Mouse (Mus musculus) lung, embryonic 15.5 days (tissue): ENCODE data around the gene Ugt1a2. TPM values are rescaled to one million over a fixed set of nuclear protein-coding genes. Genes with fewer than 3 reads are reported as not detected.

Experiments used
- ATAC-seq: fragments of 200-750 bp; cut with Nextera tagmentation; 2 replicates; pipeline ENCODE4 v1.8.0; 2017; ENCODE audit warnings: moderate number of reproducible peaks, borderline replicate concordance; ENCODE audit not compliant: low FRiP score, low TSS enrichment; ENCODE audit errors: extremely low read depth
- H3K27ac ChIP-seq: fragments of 300-500 bp; sonication (generic); 2 replicates; pipeline ENCODE4 v1.5.1; 2015; ENCODE audit warnings: moderate library complexity, mild to moderate bottlenecking, inconsistent platforms
- H3K27me3 ChIP-seq: fragments of 300-500 bp; sonication (generic); 2 replicates; pipeline ENCODE4 v1.6.1; 2015; ENCODE audit warnings: inconsistent platforms
- H3K36me3 ChIP-seq: fragments of 300-500 bp; sonication (generic); 2 replicates; pipeline ENCODE4 v1.6.1; 2015; ENCODE audit warnings: inconsistent platforms
- H3K4me1 ChIP-seq: fragments of 300-500 bp; sonication (generic); 2 replicates; pipeline ENCODE4 v1.6.1; 2015; ENCODE audit warnings: inconsistent platforms
- H3K4me2 ChIP-seq: fragments of 300-500 bp; sonication (generic); 2 replicates; pipeline ENCODE4 v1.6.1; 2015; ENCODE audit warnings: inconsistent platforms, mild to moderate bottlenecking, moderate library complexity
- H3K4me3 ChIP-seq: fragments of 300-500 bp; sonication (generic); 2 replicates; pipeline ENCODE4 v1.5.1; 2015; ENCODE audit warnings: mild to moderate bottlenecking, inconsistent platforms
- H3K9ac ChIP-seq: fragments of 300-500 bp; sonication (generic); 2 replicates; pipeline ENCODE4 v1.6.1; 2015; ENCODE audit warnings: inconsistent platforms
- H3K9me3 ChIP-seq: fragments of 300-500 bp; sonication (generic); 2 replicates; pipeline ENCODE4 v1.6.1; 2016; ENCODE audit warnings: inconsistent platforms
- WGBS: fragments of 180-500 bp; shearing (Covaris S2); methylation state at CpG from one replicate; pipeline ENCODE4 v1.1.7; 2015; 5-methylcytosine and 5-hydroxymethylcytosine counted together
- polyA plus RNA-seq: library from polyadenylated mRNA; unstranded; fragments of >200 nt; fragmentation: Nextera tagmentation; extraction: Ambion mirVana; gene quantifications from 2 replicates; pipeline ENCODE4 v1.2.1, GENCODE M21; 2015

Gene Ugt1a2
- polyA plus RNA-seq, 1 experiment from 2014 or later, result 0.22 TPM

DNA sequence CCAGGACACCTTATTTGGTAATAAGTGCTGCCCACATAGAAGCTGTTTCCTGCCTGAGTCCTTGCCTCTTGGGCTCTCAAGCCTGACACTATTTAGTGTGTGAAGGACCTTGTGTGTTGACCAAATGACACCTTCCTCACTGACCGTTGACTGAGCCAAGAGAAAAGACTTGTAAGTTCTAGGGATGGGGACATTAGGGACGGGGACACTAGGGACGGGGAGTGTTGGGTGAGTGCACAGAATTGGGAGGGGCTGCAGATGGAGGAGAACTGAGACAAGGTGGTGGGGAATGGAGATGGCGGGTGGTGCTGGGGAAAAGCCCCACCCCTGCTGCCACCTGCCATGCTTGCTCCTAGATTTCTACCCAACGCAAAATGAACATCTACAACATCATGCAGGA lies 29.6 kb downstream of the Ugt1a2 start:
- no peak for ATAC-seq
- WGBS, result 77% methylated on average over 5 of the region's 5 CpGs
- Histone ChIP-seq H3K36me3 (no peaks in the 10 kb centered on the region), H3K9ac (no peak overlapping the region), H3K9me3 (peaks cover 41% of the 10 kb centered on the region; the same call in 1 of the 2 replicates), H3K4me3 (no peak overlapping the region), H3K4me1 (no peaks in the 10 kb centered on the region), H3K27me3 (no peaks in the 10 kb centered on the region), H3K27ac (no peak overlapping the region), H3K4me2 (no peak overlapping the region)

DNA sequence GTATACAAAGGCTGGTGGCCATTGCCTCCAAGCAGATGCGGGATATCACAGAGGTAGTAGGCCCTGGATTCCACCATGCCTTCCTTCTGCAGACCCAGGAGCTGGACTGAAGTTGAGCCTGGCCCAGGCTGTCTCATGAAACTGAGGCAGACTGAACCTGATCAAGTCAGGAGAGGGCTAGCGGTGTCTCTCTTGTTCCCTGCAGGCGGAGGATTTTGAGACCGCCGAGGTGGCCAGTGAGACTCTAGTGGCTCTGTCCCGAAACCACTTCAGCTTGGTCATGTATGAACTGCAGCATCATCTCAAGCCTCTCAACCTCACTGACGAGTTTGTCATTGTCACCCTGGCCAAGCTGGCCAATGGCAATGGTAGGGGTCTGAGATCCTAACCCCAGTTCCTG lies 30.0 kb downstream of the Ugt1a2 start:
- Histone ChIP-seq H3K9me3 (peaks cover 43% of the 10 kb centered on the region; the same call in 1 of the 2 replicates), H3K27ac (no peak overlapping the region), H3K4me3 (no peak overlapping the region), H3K9ac (no peak overlapping the region), H3K4me2 (no peak overlapping the region), H3K36me3 (no peaks in the 10 kb centered on the region), H3K27me3 (no peaks in the 10 kb centered on the region), H3K4me1 (no peaks in the 10 kb centered on the region)
- 68% methylated on average over 7 of the region's 7 CpGs for WGBS
- no peak for ATAC-seq

DNA sequence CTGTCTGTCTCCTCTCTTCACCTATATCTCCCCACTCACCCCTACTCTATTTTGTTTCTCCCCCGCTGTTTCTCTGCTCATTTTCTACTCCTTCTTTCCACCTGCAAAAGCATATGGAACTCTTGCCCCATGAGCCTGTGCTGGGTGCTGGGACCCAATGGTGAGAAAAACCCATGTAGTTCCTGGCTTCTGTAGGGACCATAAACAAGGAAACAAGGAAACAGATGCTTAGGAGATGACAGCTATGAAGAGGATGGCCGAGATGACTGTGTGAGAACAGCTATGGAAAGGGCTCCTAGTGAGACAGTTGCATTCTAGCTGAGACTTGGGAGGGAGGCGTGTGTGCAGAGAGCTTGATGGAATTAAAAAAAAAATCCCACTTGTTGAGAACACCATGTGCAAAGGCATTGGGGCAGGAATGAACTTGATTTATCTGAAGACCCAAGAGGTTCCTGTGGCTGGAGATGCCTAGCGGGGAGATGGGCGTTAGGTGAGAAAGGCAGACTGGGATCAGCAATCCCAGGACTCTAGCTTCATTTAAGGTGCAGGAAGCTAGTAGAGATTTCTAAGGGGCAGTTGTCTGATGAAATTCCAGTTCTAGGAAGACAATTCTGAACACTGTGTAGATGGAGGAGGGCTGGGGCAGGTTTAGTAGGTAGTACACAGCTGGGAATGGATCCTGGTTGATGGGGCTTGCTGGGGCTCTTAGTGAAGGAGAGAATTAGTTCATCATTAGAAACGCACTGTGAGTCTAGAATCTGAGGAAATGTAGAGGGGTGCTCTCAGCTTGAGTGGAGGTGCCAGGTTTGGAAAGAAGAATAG lies 30.8 kb downstream of the Ugt1a2 start:
- no peaks in the 10 kb centered on the region for H3K4me1 ChIP-seq
- H3K4me2 ChIP-seq, result no peak overlapping the region
- no peak overlapping the region for H3K4me3 ChIP-seq
- peaks cover 42% of the 10 kb centered on the region; the same call in 1 of the 2 replicates for H3K9me3 ChIP-seq
- ATAC-seq, result no peak
- WGBS, result 70% methylated on average over 6 of the region's 6 CpGs
- H3K36me3 ChIP-seq, result no peaks in the 10 kb centered on the region
- no peaks in the 10 kb centered on the region for H3K27me3 ChIP-seq
- H3K9ac ChIP-seq, result no peak overlapping the region
- H3K27ac ChIP-seq, result no peak overlapping the region

DNA sequence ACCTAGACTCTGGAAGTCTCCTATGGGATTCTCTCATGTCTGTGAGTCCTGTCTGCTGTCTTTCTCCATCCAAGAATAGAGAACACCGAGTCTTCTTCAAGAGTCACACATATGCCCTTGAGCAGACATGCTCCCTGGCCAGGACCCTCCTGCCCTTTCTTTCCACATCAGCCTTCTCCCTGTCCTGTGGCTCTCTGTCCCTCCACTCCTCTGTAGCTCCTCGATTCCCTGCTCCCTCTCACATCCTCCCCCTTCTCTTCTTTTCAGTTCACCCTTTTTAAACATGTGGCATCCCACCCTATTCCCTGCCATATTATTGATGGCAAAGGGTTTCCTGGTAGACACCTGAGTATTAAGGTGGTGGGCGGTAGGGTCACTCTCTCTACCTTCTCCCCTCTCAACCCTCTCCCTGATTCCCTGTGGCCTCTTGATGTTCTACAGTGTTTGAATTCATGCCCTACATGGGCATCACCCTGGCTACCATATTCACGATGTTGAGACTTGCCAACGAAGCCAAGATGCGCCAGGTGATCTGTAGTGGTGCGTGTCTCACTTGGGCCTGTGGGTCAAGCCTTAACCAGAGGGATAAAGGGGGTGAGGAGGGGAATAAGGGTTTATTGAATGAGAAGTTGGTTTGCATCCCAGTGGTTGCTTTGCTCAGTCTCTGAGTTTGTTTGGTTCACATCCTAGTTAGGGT lies 31.6 kb downstream of the Ugt1a2 start:
- Histone ChIP-seq H3K36me3 (no peaks in the 10 kb centered on the region), H3K9ac (no peak overlapping the region), H3K4me1 (no peaks in the 10 kb centered on the region), H3K9me3 (peaks cover 34% of the 10 kb centered on the region; the same call in 1 of the 2 replicates), H3K27me3 (no peaks in the 10 kb centered on the region), H3K4me2 (no peak overlapping the region), H3K27ac (no peak overlapping the region), H3K4me3 (no peak overlapping the region)
- ATAC-seq, result no peak
- WGBS, result 64% methylated on average over 7 of the region's 7 CpGs

DNA sequence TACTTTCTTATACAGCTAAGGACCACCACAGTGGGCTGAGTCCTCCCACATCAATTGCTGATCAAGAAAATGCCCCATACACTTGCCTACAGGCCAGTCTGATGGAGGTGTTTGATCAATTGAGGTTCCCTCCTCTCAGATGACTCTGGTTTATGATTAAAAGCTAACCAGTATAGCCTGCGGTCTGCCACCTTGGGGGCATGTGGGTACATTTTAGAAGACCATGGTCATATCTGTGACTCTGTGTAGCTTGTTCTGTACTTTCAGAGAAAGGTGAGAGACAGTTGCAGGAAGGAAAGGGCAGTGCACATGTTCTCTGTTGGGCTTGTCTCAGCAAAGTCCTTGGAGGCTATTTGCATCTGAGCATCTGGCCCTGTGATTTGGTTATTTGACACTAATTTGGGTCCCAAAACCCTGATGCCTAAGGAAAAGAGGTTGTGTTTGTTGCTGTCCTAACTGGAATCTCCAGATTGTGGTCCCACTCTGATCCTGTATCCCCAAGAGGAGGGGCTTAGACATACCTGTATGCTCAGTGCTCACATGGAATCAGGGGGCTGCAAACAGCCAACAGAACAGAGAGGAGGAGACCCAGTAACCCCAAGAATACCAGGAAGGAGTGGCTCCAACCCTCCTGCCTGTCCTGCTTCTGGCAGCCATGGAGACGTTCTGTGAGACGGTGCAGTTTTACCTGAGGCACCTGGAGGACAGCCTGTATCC lies 32.4 kb downstream of the Ugt1a2 start:
- Histone ChIP-seq H3K4me2 (no peak overlapping the region), H3K4me3 (no peak overlapping the region)
- WGBS, result 50% methylated on average over 3 of the region's 3 CpGs

DNA sequence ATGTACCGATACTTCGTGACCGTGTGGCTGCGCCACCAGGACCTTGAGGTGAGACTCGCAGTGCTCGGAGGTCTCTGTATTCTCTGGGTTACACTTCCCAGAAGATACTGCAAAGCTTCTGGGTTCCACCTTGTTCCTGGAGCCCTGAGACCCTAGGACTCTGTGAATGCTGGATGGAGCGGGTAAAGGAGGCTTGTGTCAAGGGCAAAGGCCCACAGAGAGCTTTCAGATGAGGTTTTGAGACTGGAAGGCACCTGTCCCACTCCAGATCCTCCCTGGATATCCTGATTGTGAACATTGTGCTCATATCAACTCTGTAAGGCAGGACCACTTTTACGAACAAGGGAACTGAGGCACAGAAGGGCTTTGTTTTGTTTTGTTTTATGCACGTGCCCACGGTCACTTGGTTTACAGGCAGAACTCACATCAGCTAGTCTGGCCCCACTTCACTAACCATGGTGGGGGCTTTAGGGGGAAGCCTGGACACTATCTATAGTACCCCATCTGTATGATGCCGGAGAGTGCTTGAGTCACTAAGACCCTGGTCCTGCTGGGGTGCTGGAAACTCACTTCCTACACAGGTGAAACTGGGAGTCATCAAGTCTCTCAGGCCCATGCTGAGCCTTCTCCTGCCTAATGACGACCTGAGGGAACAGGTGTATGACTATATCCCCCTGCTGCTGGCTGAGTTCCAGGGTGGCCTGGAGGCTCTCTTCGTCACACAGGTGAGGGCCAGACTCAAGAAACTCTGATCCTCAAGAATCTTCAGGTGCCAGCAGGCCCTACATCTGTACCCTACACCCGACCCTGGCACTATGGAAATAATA lies 33.2 kb downstream of the Ugt1a2 start:
- Histone ChIP-seq H3K9ac (no peak overlapping the region), H3K4me1 (no peaks in the 10 kb centered on the region)
- 64% methylated on average over 14 of the region's 14 CpGs for WGBS

More for the DNA sequence above, 32.4 kb downstream of the Ugt1a2 start:
- Histone ChIP-seq H3K9me3 (peaks cover 27% of the 10 kb centered on the region; the same call in 1 of the 2 replicates), H3K27me3 (no peaks in the 10 kb centered on the region), H3K36me3 (no peaks in the 10 kb centered on the region), H3K9ac (no peak overlapping the region), H3K4me1 (no peaks in the 10 kb centered on the region), H3K27ac (no peak overlapping the region)
- ATAC-seq, result no peak

DNA sequence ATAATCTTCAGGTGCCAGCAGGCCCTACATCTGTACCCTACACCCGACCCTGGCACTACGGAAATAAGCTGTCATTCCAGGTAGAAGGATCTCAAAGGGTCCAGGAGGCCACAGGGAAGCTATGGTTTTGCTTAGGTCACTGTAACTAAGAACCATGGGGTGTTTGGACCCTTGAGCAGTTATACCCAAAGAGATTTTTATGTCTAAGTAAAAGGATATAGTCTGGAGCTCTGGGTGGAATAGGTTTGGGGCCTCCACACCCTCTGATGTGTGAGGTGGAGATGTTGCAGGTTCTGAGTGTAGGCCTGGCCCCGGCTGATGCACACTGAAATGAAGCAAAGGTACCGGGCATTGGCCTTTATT lies 33.8 kb downstream of the Ugt1a2 start:
- Histone ChIP-seq H3K36me3 (no peaks in the 10 kb centered on the region), H3K9me3 (peaks cover 35% of the 10 kb centered on the region; the same call in 1 of the 2 replicates), H3K27ac (no peak overlapping the region), H3K4me1 (no peaks in the 10 kb centered on the region), H3K9ac (no peak overlapping the region), H3K27me3 (no peaks in the 10 kb centered on the region), H3K4me2 (no peak overlapping the region), H3K4me3 (no peak overlapping the region)
- 62% methylated on average over 4 of the region's 4 CpGs for WGBS
- no peak for ATAC-seq

More for the DNA sequence above, 33.2 kb downstream of the Ugt1a2 start:
- Histone ChIP-seq H3K4me2 (no peak overlapping the region), H3K9me3 (peaks cover 30% of the 10 kb centered on the region; the same call in 1 of the 2 replicates), H3K4me3 (no peak overlapping the region), H3K36me3 (no peaks in the 10 kb centered on the region), H3K27ac (no peak overlapping the region), H3K27me3 (no peaks in the 10 kb centered on the region)
- ATAC-seq, result no peak

DNA sequence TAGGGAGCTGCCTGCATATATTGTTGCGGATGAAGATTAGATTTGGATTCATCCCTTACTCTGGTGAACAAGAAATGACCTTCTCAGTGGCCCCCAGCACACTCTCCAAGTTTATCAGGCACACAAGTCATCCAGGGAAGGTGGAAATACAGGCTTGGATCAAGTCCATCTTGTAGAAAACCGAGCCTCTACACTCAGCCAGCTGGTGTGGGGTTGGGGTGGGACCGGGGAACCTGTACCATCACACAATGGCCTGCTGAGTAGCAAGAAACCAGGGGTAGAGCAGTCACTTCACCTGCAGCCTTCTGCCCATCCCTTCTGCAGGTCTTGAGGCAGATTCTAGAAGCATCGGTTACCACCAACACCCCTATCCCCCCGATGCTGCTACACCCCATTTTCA lies 34.2 kb downstream of the Ugt1a2 start:
- no peak overlapping the region for H3K4me3 ChIP-seq
- no peak overlapping the region for H3K4me2 ChIP-seq
- 42% methylated on average over 5 of the region's 5 CpGs for WGBS
- H3K9me3 ChIP-seq, result peaks cover 33% of the 10 kb centered on the region; the same call in 1 of the 2 replicates
- H3K27me3 ChIP-seq, result no peaks in the 10 kb centered on the region
- H3K36me3 ChIP-seq, result no peaks in the 10 kb centered on the region
- no peaks in the 10 kb centered on the region for H3K4me1 ChIP-seq
- H3K27ac ChIP-seq, result no peak overlapping the region
- ATAC-seq, result no peak
- H3K9ac ChIP-seq, result no peak overlapping the region

DNA sequence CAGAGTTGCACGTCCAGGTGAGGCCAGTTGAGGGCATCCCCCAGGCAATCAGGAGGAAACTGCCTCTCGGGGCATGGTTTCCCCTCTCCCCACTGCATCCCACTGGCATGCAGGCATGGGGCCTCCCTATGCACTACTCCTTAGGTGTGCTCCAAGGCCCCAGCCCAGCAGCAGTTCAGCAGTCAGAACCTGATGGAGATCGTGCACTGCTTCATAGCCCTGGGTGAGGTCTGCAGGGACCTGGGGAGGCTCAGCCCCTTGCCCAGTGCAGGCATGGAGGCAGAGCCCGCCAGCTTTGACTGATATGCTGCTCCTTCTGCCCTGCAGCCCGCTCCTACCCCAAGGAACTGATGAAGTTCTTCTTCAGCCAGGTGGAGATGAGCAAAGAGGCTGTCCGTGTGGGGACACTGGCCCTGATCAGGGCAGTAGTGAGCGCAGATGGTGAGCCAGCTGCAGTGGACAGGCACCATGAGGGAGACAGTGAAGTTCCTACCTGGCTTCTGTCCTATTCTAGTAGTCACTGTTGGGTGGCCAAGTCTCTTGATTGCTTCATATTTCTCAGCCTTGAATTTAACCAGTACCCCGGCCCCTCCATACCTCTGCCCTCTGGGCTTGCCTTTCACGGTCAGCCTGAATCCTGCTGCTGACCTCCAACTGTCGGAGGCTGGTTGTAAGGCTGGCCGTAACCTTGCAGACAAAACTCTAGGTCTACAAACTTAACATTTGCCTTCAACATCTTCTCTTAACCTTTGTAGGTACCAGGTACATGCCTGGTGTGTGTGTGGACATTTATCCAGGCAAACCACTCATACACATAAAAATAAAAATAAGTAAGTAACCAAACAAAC lies 34.9 kb downstream of the Ugt1a2 start:
- H3K4me1 ChIP-seq, result no peaks in the 10 kb centered on the region
- H3K9ac ChIP-seq, result no peak overlapping the region
- no peak overlapping the region for H3K4me3 ChIP-seq
- H3K27me3 ChIP-seq, result no peaks in the 10 kb centered on the region
- no peak overlapping the region for H3K4me2 ChIP-seq
- ATAC-seq, result peak; percentile 4; the same call in 1 of the 2 replicates
- H3K27ac ChIP-seq, result no peak overlapping the region
- peaks cover 31% of the 10 kb centered on the region; the same call in 1 of the 2 replicates for H3K9me3 ChIP-seq
- H3K36me3 ChIP-seq, result no peaks in the 10 kb centered on the region
- 58% methylated on average over 11 of the region's 11 CpGs for WGBS

DNA sequence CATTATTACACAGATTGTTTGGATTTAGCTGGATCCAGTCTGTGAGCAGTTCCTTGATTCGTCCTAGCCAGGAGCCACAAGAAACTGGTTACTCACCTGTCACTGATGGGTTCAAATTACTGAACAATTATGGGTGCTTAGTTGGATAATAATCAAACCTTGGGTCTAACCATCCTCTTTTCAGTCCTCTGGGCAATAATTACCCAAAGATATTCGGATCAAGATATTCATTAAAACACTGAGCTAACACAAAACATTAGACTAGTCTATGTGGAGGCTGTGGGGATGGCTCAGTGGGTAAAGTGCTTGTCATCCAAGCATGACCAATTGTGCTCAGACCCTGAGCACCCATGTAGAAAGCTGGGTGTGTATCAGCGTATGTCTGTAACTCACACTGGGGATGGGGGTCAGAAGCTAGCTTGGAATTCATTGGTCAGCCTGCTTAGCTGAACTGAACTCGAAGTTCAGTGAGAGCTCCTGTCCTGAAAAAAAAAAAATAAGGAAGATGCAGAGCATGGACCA lies 35.6 kb downstream of the Ugt1a2 start:
- H3K4me2 ChIP-seq, result no peak overlapping the region
- 59% methylated on average over 4 of the region's 4 CpGs for WGBS
- peaks cover 38% of the 10 kb centered on the region; the same call in 1 of the 2 replicates for H3K9me3 ChIP-seq
- no peak overlapping the region for H3K9ac ChIP-seq
- no peaks in the 10 kb centered on the region for H3K36me3 ChIP-seq
- no peak overlapping the region for H3K4me3 ChIP-seq
- ATAC-seq, result no peak
- no peak overlapping the region for H3K27ac ChIP-seq
- no peaks in the 10 kb centered on the region for H3K27me3 ChIP-seq
- no peaks in the 10 kb centered on the region for H3K4me1 ChIP-seq
